Mouse (Mus musculus): ENCODE measurements around the gene Cwh43.

Gene Cwh43

DNA sequence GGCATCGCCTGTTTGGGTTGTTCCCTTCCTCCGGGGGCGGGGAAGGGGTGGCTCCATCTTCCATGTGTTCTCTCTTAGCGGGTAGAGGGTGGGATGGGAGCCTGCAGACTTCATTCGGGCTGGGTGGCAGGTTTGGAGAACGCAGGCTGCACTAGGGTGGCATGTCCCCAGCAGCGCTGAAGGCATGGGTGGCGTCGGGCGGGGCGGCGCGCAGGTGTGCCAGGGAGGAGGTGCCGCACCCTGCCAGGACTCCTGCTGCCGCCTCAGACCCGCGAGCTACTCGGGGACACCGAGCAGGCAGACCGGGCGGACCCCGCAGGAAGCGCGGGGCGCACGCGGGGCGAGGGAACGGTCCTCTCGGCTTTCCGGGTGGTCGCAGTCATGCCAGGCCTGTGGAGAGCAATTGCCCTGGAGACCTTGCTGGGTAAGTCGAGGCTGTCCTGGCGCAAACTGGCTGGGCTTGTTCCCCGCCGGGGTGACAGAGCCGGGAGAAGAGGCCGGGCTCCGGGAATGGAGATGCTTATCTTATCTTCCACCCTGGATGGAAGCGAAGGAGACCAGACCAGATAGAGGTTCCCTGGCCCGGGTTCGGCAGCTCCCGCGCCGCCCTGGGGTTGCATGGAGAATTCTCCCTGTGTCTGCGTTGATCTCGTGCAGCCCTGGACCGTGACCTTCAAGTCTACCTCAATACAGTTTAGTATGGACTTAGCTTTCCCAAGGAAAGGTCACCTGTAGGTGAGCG lies at the start of gene Cwh43:
TSS of gene Cwh43 (plus strand) at position 95 of the 742 bp plus-strand sequence.
- no peak for DNase-seq (ENCODE audit: low spot score)

- no peak for DNase-seq (ENCODE audit: low spot score)
Measured at GRCm38 (mm10) chr5:73359134-73359751, 46.6 kb upstream of the Cwh43 start.

- no peak for DNase-seq (ENCODE audit: low spot score)
Measured at GRCm38 (mm10) chr5:73359752-73360141, 46.1 kb upstream of the Cwh43 start.

- DNase-seq (ENCODE audit: low spot score): no peak
Measured at GRCm38 (mm10) chr5:73360240-73360639, 45.6 kb upstream of the Cwh43 start.

DNA sequence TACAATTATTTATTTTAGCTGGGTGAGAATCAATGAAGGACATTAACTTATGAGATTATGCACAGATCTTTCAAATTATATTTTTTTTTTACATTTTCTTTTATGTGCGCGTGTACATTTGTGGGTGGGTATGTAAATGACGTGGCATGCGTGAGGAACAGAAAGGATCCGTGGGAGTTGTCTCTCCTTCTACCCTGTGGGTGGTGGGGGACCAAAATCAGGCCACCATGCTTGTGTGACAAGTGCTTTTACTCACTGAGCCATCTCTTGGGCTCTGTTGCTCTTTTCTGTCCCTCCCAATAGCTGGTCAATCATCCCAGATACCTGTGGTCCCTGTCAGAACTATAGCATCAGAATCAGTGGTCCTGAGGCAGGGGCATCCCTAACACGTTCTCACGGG lies 43.5 kb upstream of the Cwh43 start:
- no peak for DNase-seq (ENCODE audit: low spot score)

- no peak for DNase-seq (ENCODE audit: low spot score)
Measured at GRCm38 (mm10) chr5:73362791-73363190, 43.1 kb upstream of the Cwh43 start.

GRCm38 (mm10) chr5:73364107-73364864 lies 41.6 kb upstream of the Cwh43 start:
- DNase-seq (ENCODE audit: low spot score): no peak

DNA sequence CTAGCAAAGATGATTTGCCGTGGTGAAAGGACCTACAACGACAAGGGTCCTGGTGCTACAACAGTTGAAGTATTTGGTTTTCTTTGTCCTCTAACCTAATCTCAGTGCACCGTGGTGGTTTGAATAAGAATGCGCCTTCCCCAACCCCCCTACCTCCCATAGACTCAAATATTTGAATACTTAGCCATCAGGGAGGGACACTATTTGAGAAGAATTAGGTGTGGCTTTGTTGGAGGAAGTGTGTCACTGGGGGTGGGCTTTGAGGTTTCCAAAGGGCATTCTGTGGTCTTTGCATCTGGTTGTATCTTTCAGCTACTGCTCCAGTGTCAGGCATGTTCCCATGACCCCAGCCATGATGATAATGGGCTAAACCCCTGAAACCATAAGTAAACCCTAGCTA lies 38.0 kb upstream of the Cwh43 start:
- no peak for DNase-seq (ENCODE audit: low spot score)

- no peak for DNase-seq (ENCODE audit: low spot score)
Measured at GRCm38 (mm10) chr5:73368845-73369447, 36.9 kb upstream of the Cwh43 start.

DNA sequence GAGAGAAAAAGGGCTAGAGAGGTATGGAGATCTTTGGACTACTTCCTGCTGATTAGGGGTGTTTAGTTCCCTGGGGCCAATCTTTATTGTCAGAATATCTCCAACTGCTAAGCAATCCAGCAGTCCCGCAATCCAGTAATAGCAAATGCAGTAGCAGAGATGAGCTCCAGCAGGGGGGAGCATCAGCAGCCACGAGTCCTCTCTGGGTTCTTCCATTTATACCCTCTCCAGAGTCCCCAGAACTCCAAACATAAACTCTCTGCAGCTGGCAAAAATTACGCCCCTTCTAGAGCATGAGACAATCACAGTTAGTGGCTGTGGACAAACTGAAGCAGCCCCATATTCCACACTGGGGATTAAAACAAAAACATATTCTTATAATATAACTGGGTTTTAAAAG lies 36.1 kb upstream of the Cwh43 start:
- DNase-seq (ENCODE audit: low spot score): no peak

DNA sequence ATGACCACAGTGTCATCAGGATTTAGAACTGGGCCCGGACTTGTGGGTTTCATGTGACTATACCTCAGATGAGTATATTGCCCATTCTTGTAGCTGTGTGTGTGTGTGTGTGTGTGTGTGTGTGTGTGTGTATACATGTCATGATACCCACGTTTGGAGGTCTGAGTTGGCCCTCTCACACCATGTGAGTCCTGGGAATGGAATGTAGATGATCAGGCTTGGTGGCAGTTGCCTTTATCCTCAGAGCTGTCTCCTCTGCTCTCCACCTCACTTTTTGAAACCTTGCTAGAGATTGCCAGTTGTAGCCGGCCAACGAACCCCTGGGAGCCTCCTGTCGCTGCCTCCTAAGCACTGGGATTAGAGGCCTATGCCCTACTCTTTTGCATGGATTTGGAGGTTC lies 33.3 kb upstream of the Cwh43 start:
- DNase-seq (ENCODE audit: low spot score): no peak

GRCm38 (mm10) chr5:73373184-73373583 lies 32.7 kb upstream of the Cwh43 start:
- DNase-seq (ENCODE audit: low spot score): no peak

DNA sequence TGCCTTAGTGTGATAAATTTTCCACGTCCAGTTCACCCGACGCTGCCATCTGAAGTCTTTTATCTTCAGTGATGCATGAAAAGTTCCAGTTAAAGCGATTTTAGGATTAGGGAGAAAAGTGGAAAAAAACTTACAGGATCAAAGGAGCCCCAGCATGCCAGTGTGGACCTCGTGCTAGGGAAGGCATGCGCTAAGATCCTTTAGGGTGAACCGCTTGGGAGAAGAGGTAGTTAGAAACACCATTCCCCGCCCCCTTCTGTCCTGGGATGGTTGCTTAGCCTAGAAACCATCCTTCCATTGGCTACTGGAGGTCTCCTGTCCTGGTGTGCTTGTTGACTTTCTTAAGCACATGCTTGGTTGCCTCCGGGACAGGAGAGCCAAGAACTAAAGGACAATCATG lies 29.8 kb upstream of the Cwh43 start:
- DNase-seq (ENCODE audit: low spot score): no peak

- DNase-seq (ENCODE audit: low spot score): no peak
Measured at GRCm38 (mm10) chr5:73376491-73376890, 29.4 kb upstream of the Cwh43 start.

- peak; percentile 87 for DNase-seq (ENCODE audit: low spot score)
Measured at GRCm38 (mm10) chr5:73379908-73380307, 26.0 kb upstream of the Cwh43 start.

GRCm38 (mm10) chr5:73380829-73381228 lies 25.0 kb upstream of the Cwh43 start:
- DNase-seq (ENCODE audit: low spot score): no peak

DNA sequence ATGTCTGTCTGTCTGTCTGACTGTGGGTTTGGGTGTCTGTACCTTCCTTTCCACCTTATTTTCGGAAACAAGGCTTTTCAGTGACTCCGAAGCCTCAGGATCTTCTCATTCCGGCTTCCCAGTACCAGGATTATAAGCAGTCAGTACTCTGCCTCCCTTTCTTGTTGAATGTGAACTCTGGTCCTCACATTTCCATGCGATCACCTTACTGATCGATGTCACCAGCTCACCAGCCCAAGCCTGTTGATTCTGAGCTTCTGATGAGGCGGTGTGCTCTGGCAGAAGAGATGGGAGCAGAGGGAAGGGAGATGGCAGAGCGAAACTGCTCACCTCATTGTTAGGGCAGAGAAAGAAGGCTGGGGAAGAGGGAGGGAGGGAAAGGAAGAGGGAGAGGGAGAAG lies 24.4 kb upstream of the Cwh43 start:
- no peak for DNase-seq (ENCODE audit: low spot score)

DNA sequence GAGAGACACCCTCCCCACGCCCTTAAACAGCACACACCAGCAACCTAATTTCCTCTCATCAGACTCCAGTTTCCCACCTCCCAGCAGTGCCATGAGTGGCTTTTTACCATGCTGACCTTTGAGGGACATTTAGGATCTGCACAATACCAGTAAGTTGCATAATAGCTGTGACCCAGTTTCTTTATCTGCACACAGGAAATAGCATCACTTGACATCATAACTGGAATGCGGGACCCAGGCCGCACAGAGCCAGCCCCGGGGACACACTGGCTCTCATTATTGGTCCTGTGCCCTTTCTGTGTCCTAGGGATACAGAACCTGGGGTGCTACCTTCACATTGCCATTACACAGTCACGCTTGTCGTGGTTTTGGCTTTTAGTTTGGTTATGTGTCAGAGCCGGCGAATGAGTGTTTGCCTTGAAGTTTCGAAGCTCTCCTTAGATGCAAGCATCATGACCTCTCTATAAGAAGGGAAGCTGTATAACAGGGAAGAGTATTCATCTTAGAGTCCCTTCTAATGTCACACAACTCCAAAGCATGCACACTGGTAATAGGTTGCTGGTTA lies 23.8 kb upstream of the Cwh43 start:
- DNase-seq (ENCODE audit: low spot score): no peak

DNA sequence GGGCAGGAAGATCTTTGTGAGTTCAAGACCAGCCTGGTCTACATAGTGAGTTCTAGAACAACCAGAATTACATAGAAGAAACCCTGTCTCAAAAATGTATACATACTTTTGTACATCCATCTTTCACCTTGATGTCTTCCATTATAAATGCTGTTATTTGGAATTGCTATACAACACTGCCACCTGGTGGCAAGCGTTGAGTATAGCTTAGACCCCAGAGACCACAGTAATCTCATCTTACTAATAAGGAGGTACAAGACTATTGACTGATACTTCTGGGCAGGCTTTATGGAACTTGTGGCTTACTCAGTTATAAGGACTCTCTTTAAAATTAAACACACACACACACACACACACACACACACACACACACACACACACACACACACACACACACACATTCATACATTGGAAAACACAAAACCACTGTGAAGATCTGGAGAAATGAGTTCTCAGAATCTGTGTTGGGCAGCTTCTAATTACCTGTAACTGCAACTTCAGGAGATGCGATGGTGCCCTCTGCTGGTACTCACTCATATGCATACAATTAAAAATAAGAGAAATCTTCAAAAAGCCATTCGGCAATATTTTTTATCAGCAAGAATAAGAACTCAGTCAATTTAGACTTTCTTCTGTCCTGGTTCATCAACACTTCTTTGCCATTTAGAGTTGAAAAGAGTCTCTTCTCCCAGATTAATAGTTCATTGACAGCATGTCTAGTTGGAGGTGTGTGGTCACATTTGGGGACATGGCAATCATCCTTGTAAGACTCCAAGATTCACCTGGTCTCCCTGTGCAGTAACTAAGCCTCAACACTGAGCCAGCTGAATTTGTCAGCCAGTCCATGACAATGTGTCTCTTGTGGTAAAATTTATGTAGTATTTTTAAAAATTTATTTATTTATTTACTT lies 22.9 kb upstream of the Cwh43 start:
- peak; percentile 57 for DNase-seq (ENCODE audit: low spot score)

DNA sequence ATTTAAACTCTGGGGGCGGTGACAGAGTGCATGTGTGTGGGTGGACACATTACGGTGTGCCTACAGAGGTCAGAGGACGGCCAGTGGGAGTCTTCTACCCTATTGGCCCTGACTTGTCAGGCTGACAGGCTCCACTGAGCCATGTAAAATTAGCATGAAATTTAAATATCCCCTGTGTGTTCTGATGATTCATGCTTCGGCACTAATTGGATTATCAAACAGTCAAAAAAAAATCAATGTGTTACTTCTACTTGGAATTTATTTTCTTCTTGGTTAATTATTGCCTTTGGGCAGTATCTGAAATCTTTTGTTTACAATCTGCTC lies 22.3 kb upstream of the Cwh43 start:
- no peak for DNase-seq (ENCODE audit: low spot score)

GRCm38 (mm10) chr5:73393041-73393440 lies 12.8 kb upstream of the Cwh43 start:
- no peak for DNase-seq (ENCODE audit: low spot score)

Data from ovary, postnatal 14 days (tissue).